Mouse (Mus musculus) lung, postnatal 10 days (tissue): Measurements from ENCODE around the gene Fam13c.

Experiments
- DNase-seq: peaks from one replicate; pipeline ENCODE4 v3.0.0; 2021

The Fam13c gene

GRCm38 (mm10) chr10:70465638-70466037 lies 25.4 kb downstream of the Fam13c start:
- DNase-seq: no peak

- no peak for DNase-seq
Observed at GRCm38 (mm10) chr10:70470836-70471235, 30.6 kb downstream of the Fam13c start.

GRCm38 (mm10) chr10:70477741-70478145 lies 37.5 kb downstream of the Fam13c start:
- peak; percentile 33 for DNase-seq

GRCm38 (mm10) chr10:70483736-70484135 lies 43.5 kb downstream of the Fam13c start:
- peak; percentile 32 for DNase-seq

GRCm38 (mm10) chr10:70484568-70485286 lies 44.4 kb downstream of the Fam13c start:
- DNase-seq: no peak

GRCm38 (mm10) chr10:70485287-70485612 lies 45.0 kb downstream of the Fam13c start:
- DNase-seq: peak; percentile 43

- DNase-seq: no peak
Observed at GRCm38 (mm10) chr10:70486651-70487050, 46.4 kb downstream of the Fam13c start.

GRCm38 (mm10) chr10:70493891-70494290 lies 53.6 kb downstream of the Fam13c start:
- no peak for DNase-seq

- DNase-seq: no peak
Observed at GRCm38 (mm10) chr10:70494441-70494840, 54.2 kb downstream of the Fam13c start.

- peak; percentile 10 for DNase-seq
Observed at GRCm38 (mm10) chr10:70495106-70496104, 55.1 kb downstream of the Fam13c start.

- peak; percentile 79 for DNase-seq
Observed at GRCm38 (mm10) chr10:70496938-70497337, 56.7 kb downstream of the Fam13c start.

- DNase-seq: no peak
Observed at GRCm38 (mm10) chr10:70498328-70498727, 58.0 kb downstream of the Fam13c start.

GRCm38 (mm10) chr10:70499246-70499645 lies 59.0 kb downstream of the Fam13c start:
- DNase-seq: no peak

- no peak for DNase-seq
Observed at GRCm38 (mm10) chr10:70504871-70505270, 64.6 kb downstream of the Fam13c start.

GRCm38 (mm10) chr10:70505395-70505794 lies 65.1 kb downstream of the Fam13c start:
- no peak for DNase-seq

GRCm38 (mm10) chr10:70505842-70506241 lies 65.6 kb downstream of the Fam13c start:
- DNase-seq: no peak

- no peak for DNase-seq
Observed at GRCm38 (mm10) chr10:70506499-70507168, 66.4 kb downstream of the Fam13c start.

GRCm38 (mm10) chr10:70507880-70508279 lies 67.6 kb downstream of the Fam13c start:
- no peak for DNase-seq

GRCm38 (mm10) chr10:70514848-70515247 lies 74.6 kb downstream of the Fam13c start:
- DNase-seq: no peak

- no peak for DNase-seq
Observed at GRCm38 (mm10) chr10:70516661-70517060, 76.4 kb downstream of the Fam13c start.

- no peak for DNase-seq
Observed at GRCm38 (mm10) chr10:70519640-70520099, 79.4 kb downstream of the Fam13c start.

- peak; percentile 38 for DNase-seq
Observed at GRCm38 (mm10) chr10:70520143-70521131, 80.2 kb downstream of the Fam13c start.
